Comparison of ENCODE assay signal across 21 mouse cellular contexts in genomic region chr17:29111332-29111731, GRCm38 (mm10). TPM values are rescaled to one million over a fixed set of nuclear protein-coding genes. Genes with fewer than 3 reads are reported as not detected.
A peak's percentile ranks its signal among the peaks of the same experiment; 100 is the strongest.
DNase-seq lines count a peak whose midpoint lies in the region; ATAC-seq lines count a peak whose summit lies in the region.
"Had no signal": no experiment of that assay in that cellular context is flagged by ENCODE, and none has a peak within 500 bp of the region (broad histone marks: within the 10 kb centered on the region; RNA-seq: fewer than 3 reads in every experiment).

No protein-coding gene starts in this region.

- H3K27ac ChIP-seq in forebrain, embryonic 16.5 days (ENCODE audit: low read length) = no peak overlapping the region
- H3K27ac ChIP-seq: embryonic facial prominence, embryonic 15.5 days; heart, embryonic 15.5 days; limb, embryonic 15.5 days; midbrain, embryonic 12.5 days; neural tube, embryonic 12.5 days had no signal

- no peaks in the 10 kb centered on the region for H3K9me3 ChIP-seq in megakaryocyte, embryonic 14.5 days
- no peaks in the 10 kb centered on the region for H3K9me3 ChIP-seq in forebrain, embryonic 16.5 days (ENCODE audit: control insufficient read depth, low read length)
- H3K9me3 ChIP-seq: embryonic facial prominence, embryonic 15.5 days; heart, embryonic 15.5 days; limb, embryonic 15.5 days; midbrain, embryonic 12.5 days; neural tube, embryonic 12.5 days had no signal

- H3K4me2 ChIP-seq in forebrain, embryonic 16.5 days (ENCODE audit: low read length) = no peak overlapping the region
- H3K4me2 ChIP-seq: embryonic facial prominence, embryonic 15.5 days; heart, embryonic 15.5 days; limb, embryonic 15.5 days; midbrain, embryonic 12.5 days; neural tube, embryonic 12.5 days had no signal

- no peak overlapping the region for H3K9ac ChIP-seq in forebrain, embryonic 16.5 days (replicated peaks; ENCODE audit: low read depth, low read length)
- H3K9ac ChIP-seq: embryonic facial prominence, embryonic 15.5 days; heart, embryonic 15.5 days; limb, embryonic 15.5 days; midbrain, embryonic 12.5 days; neural tube, embryonic 12.5 days had no signal

- DNase-seq in heart, postnatal 4 days = peak; percentile 3
- no peak for DNase-seq in heart, adult 18-20 months
- peak; percentile 1 for DNase-seq in urinary bladder, postnatal 14 days (ENCODE audit: low spot score)
- DNase-seq in urinary bladder, postnatal 10 days (ENCODE audit: low spot score) = no peak
- DNase-seq in cerebellum, adult 11 months = no peak
- no peak for DNase-seq in spleen, postnatal 14 days (ENCODE audit: low spot score in 2 of 2)
- DNase-seq: adrenal gland, adult 2 months; cerebellum, adult 9-11 months; kidney, adult 11 months; kidney, postnatal 10 days; lung, postnatal 14 days had no signal

- peaks cover 30% of the 10 kb centered on the region for H3K4me1 ChIP-seq in megakaryocyte, embryonic 14.5 days
- H3K4me1 ChIP-seq in forebrain, embryonic 16.5 days (replicated peaks; ENCODE audit: control insufficient read depth, insufficient read depth, low read length) = no peaks in the 10 kb centered on the region
- H3K4me1 ChIP-seq: embryonic facial prominence, embryonic 15.5 days; heart, embryonic 15.5 days; limb, embryonic 15.5 days; midbrain, embryonic 12.5 days; neural tube, embryonic 12.5 days had no signal

- ATAC-seq in forebrain, embryonic 16.5 days = no peak

- no peaks in the 10 kb centered on the region for H3K36me3 ChIP-seq in megakaryocyte, embryonic 14.5 days (replicated peaks; ENCODE audit: low read length)
- no peaks in the 10 kb centered on the region for H3K36me3 ChIP-seq in forebrain, embryonic 16.5 days (ENCODE audit: control insufficient read depth, insufficient read depth)
- H3K36me3 ChIP-seq: embryonic facial prominence, embryonic 15.5 days; heart, embryonic 15.5 days; limb, embryonic 15.5 days; midbrain, embryonic 12.5 days; neural tube, embryonic 12.5 days had no signal

- WGBS in forebrain, embryonic 16.5 days = 91% methylated on average over 5 of the region's 5 CpGs

- H3K4me3 ChIP-seq in megakaryocyte, embryonic 14.5 days (replicated peaks) = peak overlapping the region; percentile 12
- no peak overlapping the region for H3K4me3 ChIP-seq in forebrain, embryonic 16.5 days (replicated peaks; ENCODE audit: low read length)
- H3K4me3 ChIP-seq: embryonic facial prominence, embryonic 15.5 days; heart, embryonic 15.5 days; limb, embryonic 15.5 days; midbrain, embryonic 12.5 days; neural tube, embryonic 12.5 days had no signal

- H3K27me3 ChIP-seq in megakaryocyte, embryonic 14.5 days (replicated peaks) = no peaks in the 10 kb centered on the region
- H3K27me3 ChIP-seq in forebrain, embryonic 16.5 days (replicated peaks; ENCODE audit: control insufficient read depth, insufficient read depth, low read length) = no peaks in the 10 kb centered on the region
- H3K27me3 ChIP-seq: CH12.LX; embryonic facial prominence, embryonic 15.5 days; heart, embryonic 15.5 days; limb, embryonic 15.5 days; midbrain, embryonic 12.5 days; neural tube, embryonic 12.5 days had no signal

RNA-seq across cellular contexts. Expression of gene Rab44, which starts 2.6 kb away (rescaled TPM):
- total RNA-seq in heart, postnatal 4 days (2021) = under 1 TPM; 0.47 to 0.57 TPM
- under 1 TPM in 1 of 2 experiments, not detected in 1; 0.69 TPM for total RNA-seq in heart, adult 18-20 months (2021)
- polyA plus RNA-seq in megakaryocyte, embryonic 14.5 days (2012; ENCODE audit: insufficient read depth, low replicate concordance) = 3.4 and 22.3 TPM in 2 replicates
- not detected in 2 replicates for polyA plus RNA-seq in forebrain, embryonic 16.5 days (2015; fragmentation: Nextera tagmentation; extraction: Ambion mirVana)
- total RNA-seq: left cerebral cortex, adult 18-20 months had no signal
- polyA plus RNA-seq: hindbrain, embryonic 11.5 days had no signal

RNA-seq across cellular contexts. Expression of gene Cdkn1a, which starts 20.6 kb away (rescaled TPM):
- total RNA-seq in heart, postnatal 4 days (2021) = 10 to 100 TPM; 55.9 to 57.1 TPM
- total RNA-seq in heart, adult 18-20 months (2021) = 100 to 1,000 TPM; 101 to 149 TPM
- 228 and 253 TPM in 2 replicates for polyA plus RNA-seq in megakaryocyte, embryonic 14.5 days (2012; ENCODE audit: insufficient read depth, low replicate concordance)
- polyA plus RNA-seq in forebrain, embryonic 16.5 days (2015; fragmentation: Nextera tagmentation; extraction: Ambion mirVana) = 37.9 and 52.0 TPM in 2 replicates

Comparison
In these comparisons a context has a peak if more than half of its experiments do, and no peak if none do; other contexts are left out.
1. DNase-seq: peak in heart, postnatal 4 days (single experiment) and urinary bladder, postnatal 14 days (single experiment); none in heart, adult 18-20 months (0 of 2), urinary bladder, postnatal 10 days (single experiment), cerebellum, adult 11 months (single experiment) and spleen, postnatal 14 days (0 of 2).